Mouse (Mus musculus): ENCODE measurements around the gene Panx3. TPM values are rescaled to one million over a fixed set of nuclear protein-coding genes. Genes with fewer than 3 reads are reported as not detected.

The Panx3 gene
- polyA plus RNA-seq, 1 experiment = not detected

GRCm38 (mm10) chr9:37664604-37665003, 4.4 kb downstream of the Panx3 start:
- Histone ChIP-seq H3K27ac (ENCODE audit: insufficient read depth, low read length) (no peak overlapping the region), H3K4me3 (ENCODE audit: insufficient read depth, low read length) (no peak overlapping the region), H3K4me1 (ENCODE audit: control insufficient read depth, insufficient read depth, low read length) (no peaks in the 10 kb centered on the region)
- TF ChIP-seq POLR2A (IDR thresholded peaks at IDR 0.05; ENCODE audit: low read depth, low read length) = no peak
- no peak for TF ChIP-seq CTCF (IDR thresholded peaks at IDR 0.05; ENCODE audit: borderline replicate concordance, insufficient read depth, low read length)

- no peak for TF ChIP-seq POLR2A (IDR thresholded peaks at IDR 0.05; ENCODE audit: low read depth, low read length)
- no peak for TF ChIP-seq CTCF (IDR thresholded peaks at IDR 0.05; ENCODE audit: borderline replicate concordance, insufficient read depth, low read length)
- no peak overlapping the region for H3K4me3 ChIP-seq (ENCODE audit: insufficient read depth, low read length)
- no peak overlapping the region for H3K27ac ChIP-seq (ENCODE audit: insufficient read depth, low read length)
Measured at GRCm38 (mm10) chr9:37663210-37663609, 5.8 kb downstream of the Panx3 start.

GRCm38 (mm10) chr9:37659413-37659812, 9.6 kb downstream of the Panx3 start:
- Histone ChIP-seq H3K4me3 (ENCODE audit: insufficient read depth, low read length) (no peak overlapping the region), H3K4me1 (ENCODE audit: control insufficient read depth, insufficient read depth, low read length) (no peaks in the 10 kb centered on the region), H3K27ac (ENCODE audit: insufficient read depth, low read length) (no peak overlapping the region)
- TF ChIP-seq CTCF (IDR thresholded peaks at IDR 0.05; ENCODE audit: borderline replicate concordance, insufficient read depth, low read length) = no peak

More at GRCm38 (mm10) chr9:37663210-37663609, 5.8 kb downstream of the Panx3 start:
- H3K4me1 ChIP-seq (ENCODE audit: control insufficient read depth, insufficient read depth, low read length) = no peaks in the 10 kb centered on the region

DNA sequence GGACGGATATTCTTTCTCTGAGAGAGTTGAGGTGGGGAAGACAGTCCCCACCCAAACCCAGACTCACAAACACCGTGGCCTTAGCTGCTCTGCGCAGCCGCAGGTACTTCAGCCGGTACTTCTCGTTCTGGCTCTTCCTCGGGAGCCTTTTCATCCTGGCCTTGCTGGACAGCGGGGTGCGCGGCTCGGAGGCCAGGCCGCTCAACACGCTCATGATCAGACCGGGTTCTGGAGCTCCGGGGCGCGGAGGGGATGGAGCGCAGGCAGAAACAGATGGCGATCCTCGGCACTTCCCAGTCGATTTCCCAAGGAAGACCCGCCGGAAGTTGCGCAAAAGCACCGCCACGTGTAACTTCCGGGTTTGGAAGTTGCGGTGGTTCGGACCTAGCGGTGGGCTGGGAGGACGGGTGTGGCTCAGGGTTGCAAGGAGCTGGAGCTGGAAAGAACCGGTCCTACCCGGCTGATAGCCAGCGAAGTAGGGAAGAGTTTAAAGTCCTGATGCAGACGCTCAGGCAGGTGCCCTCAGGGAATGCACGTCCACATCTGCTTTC, 12.0 kb downstream of the Panx3 start, which contains the start of gene Tbrg1:
Gene Tbrg1 (minus strand): TSS at position 382 of the 551 bp plus-strand sequence.
- H3K4me1 ChIP-seq (ENCODE audit: control insufficient read depth, insufficient read depth, low read length) = no peaks in the 10 kb centered on the region
- TF ChIP-seq CTCF (IDR thresholded peaks at IDR 0.05; ENCODE audit: borderline replicate concordance, insufficient read depth, low read length) (no peak), POLR2A (IDR thresholded peaks at IDR 0.05; ENCODE audit: low read depth, low read length) (peak; percentile 86)
- peak within 1 kb of the TSS; percentile 81 for H3K27ac ChIP-seq (ENCODE audit: insufficient read depth, low read length)
- H3K4me3 ChIP-seq (ENCODE audit: insufficient read depth, low read length) = peak within 1 kb of the TSS; percentile 69

GRCm38 (mm10) chr9:37656439-37656881, 12.6 kb downstream of the Panx3 start:
- no peak for TF ChIP-seq POLR2A (IDR thresholded peaks at IDR 0.05; ENCODE audit: low read depth, low read length)
- TF ChIP-seq CTCF (IDR thresholded peaks at IDR 0.05; ENCODE audit: borderline replicate concordance, insufficient read depth, low read length) = no peak
- peak overlapping the region; percentile 81 for H3K27ac ChIP-seq (ENCODE audit: insufficient read depth, low read length)
- peak overlapping the region; percentile 69 for H3K4me3 ChIP-seq (ENCODE audit: insufficient read depth, low read length)
- no peaks in the 10 kb centered on the region for H3K4me1 ChIP-seq (ENCODE audit: control insufficient read depth, insufficient read depth, low read length)

DNA sequence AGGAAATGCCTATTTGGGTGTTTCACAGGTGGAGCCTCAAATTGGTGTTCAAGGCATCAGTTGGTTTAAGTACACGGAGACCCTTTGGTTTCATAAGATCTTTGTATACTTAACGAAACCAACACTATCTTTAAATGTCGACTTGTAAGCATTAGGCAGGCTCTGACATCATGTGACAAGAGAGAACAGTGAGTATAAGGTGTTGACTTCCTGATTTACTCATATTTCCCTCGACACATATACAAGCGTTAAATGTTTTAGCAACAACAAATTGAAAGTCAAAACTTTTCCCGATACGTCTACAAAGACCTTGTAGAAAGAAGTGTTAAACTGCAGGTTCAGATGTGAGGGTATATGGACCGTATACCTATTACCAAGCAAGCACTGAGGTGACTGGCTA, 13.1 kb downstream of the Panx3 start:
- TF ChIP-seq CTCF (IDR thresholded peaks at IDR 0.05; ENCODE audit: borderline replicate concordance, insufficient read depth, low read length) (no peak), POLR2A (IDR thresholded peaks at IDR 0.05; ENCODE audit: low read depth, low read length) (no peak)
- H3K4me3 ChIP-seq (ENCODE audit: insufficient read depth, low read length) = peak overlapping the region; percentile 69
- H3K27ac ChIP-seq (ENCODE audit: insufficient read depth, low read length) = no peak overlapping the region
- no peaks in the 10 kb centered on the region for H3K4me1 ChIP-seq (ENCODE audit: control insufficient read depth, insufficient read depth, low read length)

- Histone ChIP-seq H3K27ac (ENCODE audit: insufficient read depth, low read length) (no peak overlapping the region), H3K4me3 (ENCODE audit: insufficient read depth, low read length) (no peak overlapping the region), H3K4me1 (ENCODE audit: control insufficient read depth, insufficient read depth, low read length) (no peaks in the 10 kb centered on the region)
- TF ChIP-seq POLR2A (IDR thresholded peaks at IDR 0.05; ENCODE audit: low read depth, low read length) (no peak), CTCF (IDR thresholded peaks at IDR 0.05; ENCODE audit: borderline replicate concordance, insufficient read depth, low read length) (no peak)
Measured at GRCm38 (mm10) chr9:37653836-37654235, 15.2 kb downstream of the Panx3 start.

DNA sequence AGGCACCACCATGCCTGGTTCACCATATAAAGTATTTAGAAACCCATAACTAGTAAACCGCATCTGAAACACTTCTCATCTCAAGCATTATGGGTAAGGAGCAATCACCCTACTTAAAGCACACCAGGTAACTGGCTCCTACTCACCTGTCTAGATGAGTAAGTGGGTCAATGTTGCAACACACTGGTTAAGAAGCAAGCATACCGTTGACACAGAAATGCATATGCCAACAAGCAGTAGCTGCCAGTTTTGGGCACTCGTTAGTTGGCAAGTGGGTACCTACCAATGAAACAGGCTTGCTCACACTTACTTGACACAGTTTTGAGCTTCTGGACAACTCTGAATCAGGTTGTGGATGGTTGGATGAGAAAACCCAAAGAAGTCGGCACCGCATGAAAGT, 18.4 kb downstream of the Panx3 start:
- Histone ChIP-seq H3K4me1 (ENCODE audit: control insufficient read depth, insufficient read depth, low read length) (no peaks in the 10 kb centered on the region), H3K4me3 (ENCODE audit: insufficient read depth, low read length) (no peak overlapping the region), H3K27ac (ENCODE audit: insufficient read depth, low read length) (no peak overlapping the region)
- TF ChIP-seq POLR2A (IDR thresholded peaks at IDR 0.05; ENCODE audit: low read depth, low read length) (no peak), CTCF (IDR thresholded peaks at IDR 0.05; ENCODE audit: borderline replicate concordance, insufficient read depth, low read length) (no peak)

DNA sequence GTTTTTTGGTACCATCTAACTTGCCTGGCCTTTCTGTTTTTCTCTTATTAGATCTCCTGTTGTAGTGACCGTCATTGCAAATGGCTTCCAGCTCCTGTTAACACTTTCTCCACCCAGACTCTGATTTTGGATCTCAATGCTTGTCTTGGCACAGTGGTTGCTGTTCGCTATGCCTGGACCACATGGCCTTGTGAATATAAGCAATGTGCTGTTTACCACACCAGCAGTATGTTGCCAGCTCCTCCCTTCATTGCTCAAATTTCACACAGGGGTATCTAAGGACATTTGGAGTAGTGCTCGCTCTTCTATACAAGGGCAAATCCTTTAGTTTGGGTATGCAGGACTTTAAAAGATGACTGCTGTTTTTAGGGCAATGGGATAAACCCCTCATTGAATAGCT, 22.8 kb downstream of the Panx3 start:
- TF ChIP-seq POLR2A (IDR thresholded peaks at IDR 0.05; ENCODE audit: low read depth, low read length) (no peak), CTCF (IDR thresholded peaks at IDR 0.05; ENCODE audit: borderline replicate concordance, insufficient read depth, low read length) (no peak)
- Histone ChIP-seq H3K27ac (ENCODE audit: insufficient read depth, low read length) (no peak overlapping the region), H3K4me1 (ENCODE audit: control insufficient read depth, insufficient read depth, low read length) (no peaks in the 10 kb centered on the region), H3K4me3 (ENCODE audit: insufficient read depth, low read length) (no peak overlapping the region)

GRCm38 (mm10) chr9:37638721-37639120, 30.3 kb downstream of the Panx3 start:
- H3K4me3 ChIP-seq (ENCODE audit: insufficient read depth, low read length) = no peak overlapping the region
- H3K4me1 ChIP-seq (ENCODE audit: control insufficient read depth, insufficient read depth, low read length) = peaks cover 6% of the 10 kb centered on the region; the same call in 1 of the 2 replicates
- H3K27ac ChIP-seq (ENCODE audit: insufficient read depth, low read length) = no peak overlapping the region
- TF ChIP-seq CTCF (IDR thresholded peaks at IDR 0.05; ENCODE audit: borderline replicate concordance, insufficient read depth, low read length) (no peak), POLR2A (IDR thresholded peaks at IDR 0.05; ENCODE audit: low read depth, low read length) (no peak)
